Mouse (Mus musculus): ENCODE data around the gene Tbx2. TPM values are rescaled to one million over a fixed set of nuclear protein-coding genes. Genes with fewer than 3 reads are reported as not detected.
A peak's percentile ranks its signal among the peaks of the same experiment; 100 is the strongest.

Tbx2 gene
- polyA plus RNA-seq, 1 experiment from 2014 or later, result 0.83 TPM

GRCm38 (mm10) chr11:85840803-85841145 lies 8.4 kb downstream of the Tbx2 start:
- Histone ChIP-seq H3K4me2 (ENCODE audit: low read length) (peak overlapping the region; percentile 30), H3K9ac (replicated peaks; ENCODE audit: low read length) (no peak overlapping the region), H3K4me1 (ENCODE audit: control insufficient read depth, insufficient read depth, low read length) (peaks cover 13% of the 10 kb centered on the region; the same call in 1 of the 2 replicates), H3K4me3 (replicated peaks; ENCODE audit: low read depth, low read length) (peak overlapping the region; percentile 20), H3K27me3 (ENCODE audit: control insufficient read depth, insufficient read depth, low read length) (peaks cover 100% of the 10 kb centered on the region), H3K36me3 (ENCODE audit: control insufficient read depth, insufficient read depth, low read length) (no peaks in the 10 kb centered on the region), H3K9me3 (ENCODE audit: control insufficient read depth, low read length) (no peaks in the 10 kb centered on the region), H3K27ac (replicated peaks; ENCODE audit: low read depth, low read length) (no peak overlapping the region)
- DNase-seq, result peak; percentile 29
- WGBS, result 1% methylated on average over 21 of the region's 21 CpGs
- ATAC-seq (ENCODE audit: low FRiP score, low TSS enrichment), result no peak

- no peak overlapping the region for H3K27ac ChIP-seq (replicated peaks; ENCODE audit: low read depth, low read length)
- no peak for ATAC-seq (ENCODE audit: low FRiP score, low TSS enrichment)
- H3K27me3 ChIP-seq (ENCODE audit: control insufficient read depth, insufficient read depth, low read length), result peaks cover 95% of the 10 kb centered on the region
- WGBS, result 3% methylated on average over 8 of the region's 8 CpGs
- peaks cover 13% of the 10 kb centered on the region; the same call in 1 of the 2 replicates for H3K4me1 ChIP-seq (ENCODE audit: control insufficient read depth, insufficient read depth, low read length)
- H3K36me3 ChIP-seq (ENCODE audit: control insufficient read depth, insufficient read depth, low read length), result no peaks in the 10 kb centered on the region
- no peak overlapping the region for H3K9ac ChIP-seq (replicated peaks; ENCODE audit: low read length)
- peak overlapping the region; percentile 31; the same call in 1 of the 2 replicates for H3K4me3 ChIP-seq (replicated peaks; ENCODE audit: low read depth, low read length)
- peak; percentile 56 for DNase-seq
- peak overlapping the region; percentile 58 for H3K4me2 ChIP-seq (ENCODE audit: low read length)
- no peaks in the 10 kb centered on the region for H3K9me3 ChIP-seq (ENCODE audit: control insufficient read depth, low read length)
Observed at GRCm38 (mm10) chr11:85841211-85841681, 8.9 kb downstream of the Tbx2 start.

GRCm38 (mm10) chr11:85841980-85842379 lies 9.6 kb downstream of the Tbx2 start:
- H3K27ac ChIP-seq (replicated peaks; ENCODE audit: low read depth, low read length), result no peak overlapping the region
- peaks cover 88% of the 10 kb centered on the region for H3K27me3 ChIP-seq (ENCODE audit: control insufficient read depth, insufficient read depth, low read length)
- ATAC-seq (ENCODE audit: low FRiP score, low TSS enrichment) (peak; percentile 62), DNase-seq (peak; percentile 87)
- no peaks in the 10 kb centered on the region for H3K9me3 ChIP-seq (ENCODE audit: control insufficient read depth, low read length)
- H3K4me1 ChIP-seq (ENCODE audit: control insufficient read depth, insufficient read depth, low read length), result peaks cover 13% of the 10 kb centered on the region; the same call in 1 of the 2 replicates
- peak overlapping the region; percentile 58 for H3K4me2 ChIP-seq (ENCODE audit: low read length)
- H3K9ac ChIP-seq (replicated peaks; ENCODE audit: low read length), result 0 out of 2 replicates have a peak overlapping the region, but pooled peaks have one; percentile 23
- no peaks in the 10 kb centered on the region for H3K36me3 ChIP-seq (ENCODE audit: control insufficient read depth, insufficient read depth, low read length)
- 0% methylated on average over 25 of the region's 32 CpGs for WGBS
- H3K4me3 ChIP-seq (replicated peaks; ENCODE audit: low read depth, low read length), result peak overlapping the region; percentile 31

- Histone ChIP-seq H3K4me2 (ENCODE audit: low read length) (peak overlapping the region; percentile 69), H3K4me1 (ENCODE audit: control insufficient read depth, insufficient read depth, low read length) (peaks cover 13% of the 10 kb centered on the region; the same call in 1 of the 2 replicates), H3K9me3 (ENCODE audit: control insufficient read depth, low read length) (no peaks in the 10 kb centered on the region), H3K27me3 (ENCODE audit: control insufficient read depth, insufficient read depth, low read length) (peaks cover 80% of the 10 kb centered on the region), H3K36me3 (ENCODE audit: control insufficient read depth, insufficient read depth, low read length) (no peaks in the 10 kb centered on the region), H3K27ac (replicated peaks; ENCODE audit: low read depth, low read length) (no peak overlapping the region), H3K4me3 (replicated peaks; ENCODE audit: low read depth, low read length) (peak overlapping the region; percentile 32), H3K9ac (replicated peaks; ENCODE audit: low read length) (no peak overlapping the region)
- no peak for ATAC-seq (ENCODE audit: low FRiP score, low TSS enrichment)
- no peak for DNase-seq
- WGBS, result 4% methylated on average over 24 of the region's 24 CpGs
Observed at GRCm38 (mm10) chr11:85842596-85843346, 10.4 kb downstream of the Tbx2 start.

- H3K4me3 ChIP-seq (replicated peaks; ENCODE audit: low read depth, low read length), result peak overlapping the region; percentile 32
- WGBS, result under 1% methylated on average over 18 of the region's 18 CpGs
- H3K27ac ChIP-seq (replicated peaks; ENCODE audit: low read depth, low read length), result no peak overlapping the region
- H3K36me3 ChIP-seq (ENCODE audit: control insufficient read depth, insufficient read depth, low read length), result no peaks in the 10 kb centered on the region
- peaks cover 13% of the 10 kb centered on the region; the same call in 1 of the 2 replicates for H3K4me1 ChIP-seq (ENCODE audit: control insufficient read depth, insufficient read depth, low read length)
- peaks cover 74% of the 10 kb centered on the region for H3K27me3 ChIP-seq (ENCODE audit: control insufficient read depth, insufficient read depth, low read length)
- DNase-seq, result peak; percentile 81
- peak overlapping the region; percentile 69 for H3K4me2 ChIP-seq (ENCODE audit: low read length)
- no peaks in the 10 kb centered on the region for H3K9me3 ChIP-seq (ENCODE audit: control insufficient read depth, low read length)
- no peak overlapping the region for H3K9ac ChIP-seq (replicated peaks; ENCODE audit: low read length)
- peak; percentile 52 for ATAC-seq (ENCODE audit: low FRiP score, low TSS enrichment)
Observed at GRCm38 (mm10) chr11:85843347-85843692, 11.0 kb downstream of the Tbx2 start.

- H3K9me3 ChIP-seq (ENCODE audit: control insufficient read depth, low read length), result no peaks in the 10 kb centered on the region
- H3K4me2 ChIP-seq (ENCODE audit: low read length), result peak overlapping the region; percentile 69
- ATAC-seq (ENCODE audit: low FRiP score, low TSS enrichment) (peak; percentile 7; the same call in 1 of the 2 replicates), DNase-seq (peak; percentile 87)
- no peaks in the 10 kb centered on the region for H3K36me3 ChIP-seq (ENCODE audit: control insufficient read depth, insufficient read depth, low read length)
- H3K4me3 ChIP-seq (replicated peaks; ENCODE audit: low read depth, low read length), result peak overlapping the region; percentile 32
- no peak overlapping the region for H3K27ac ChIP-seq (replicated peaks; ENCODE audit: low read depth, low read length)
- H3K9ac ChIP-seq (replicated peaks; ENCODE audit: low read length), result peak overlapping the region; percentile 29
- 1% methylated on average over 54 of the region's 54 CpGs for WGBS
- H3K4me1 ChIP-seq (ENCODE audit: control insufficient read depth, insufficient read depth, low read length), result peaks cover 13% of the 10 kb centered on the region; the same call in 1 of the 2 replicates
- peaks cover 64% of the 10 kb centered on the region for H3K27me3 ChIP-seq (ENCODE audit: control insufficient read depth, insufficient read depth, low read length)
Observed at GRCm38 (mm10) chr11:85844144-85844965, 12.0 kb downstream of the Tbx2 start.

- Histone ChIP-seq H3K27ac (replicated peaks; ENCODE audit: low read depth, low read length) (no peak overlapping the region), H3K9me3 (ENCODE audit: control insufficient read depth, low read length) (no peaks in the 10 kb centered on the region), H3K4me2 (ENCODE audit: low read length) (no peak overlapping the region; the same call in 1 of the 2 replicates), H3K36me3 (ENCODE audit: control insufficient read depth, insufficient read depth, low read length) (no peaks in the 10 kb centered on the region), H3K4me1 (ENCODE audit: control insufficient read depth, insufficient read depth, low read length) (peaks cover 13% of the 10 kb centered on the region; the same call in 1 of the 2 replicates), H3K27me3 (ENCODE audit: control insufficient read depth, insufficient read depth, low read length) (peaks cover 58% of the 10 kb centered on the region), H3K4me3 (replicated peaks; ENCODE audit: low read depth, low read length) (no peak overlapping the region), H3K9ac (replicated peaks; ENCODE audit: low read length) (no peak overlapping the region)
- ATAC-seq (ENCODE audit: low FRiP score, low TSS enrichment) (no peak), DNase-seq (no peak)
- 33% methylated on average over 5 of the region's 5 CpGs for WGBS
Observed at GRCm38 (mm10) chr11:85844971-85845370, 12.6 kb downstream of the Tbx2 start.

- no peak overlapping the region for H3K4me2 ChIP-seq (ENCODE audit: low read length)
- peaks cover 13% of the 10 kb centered on the region; the same call in 1 of the 2 replicates for H3K4me1 ChIP-seq (ENCODE audit: control insufficient read depth, insufficient read depth, low read length)
- ATAC-seq (ENCODE audit: low FRiP score, low TSS enrichment), result no peak
- WGBS, result 50% methylated on average over 5 of the region's 5 CpGs
- H3K27ac ChIP-seq (replicated peaks; ENCODE audit: low read depth, low read length), result no peak overlapping the region
- H3K9ac ChIP-seq (replicated peaks; ENCODE audit: low read length), result no peak overlapping the region
- H3K4me3 ChIP-seq (replicated peaks; ENCODE audit: low read depth, low read length), result no peak overlapping the region
- no peaks in the 10 kb centered on the region for H3K36me3 ChIP-seq (ENCODE audit: control insufficient read depth, insufficient read depth, low read length)
- peaks cover 48% of the 10 kb centered on the region for H3K27me3 ChIP-seq (ENCODE audit: control insufficient read depth, insufficient read depth, low read length)
- DNase-seq, result no peak
- H3K9me3 ChIP-seq (ENCODE audit: control insufficient read depth, low read length), result no peaks in the 10 kb centered on the region
Observed at GRCm38 (mm10) chr11:85845921-85846320, 13.6 kb downstream of the Tbx2 start.

Data from midbrain, embryonic 14.5 days (tissue).